Mouse (Mus musculus) heart, adult 9 months (tissue): ENCODE results near the gene Ppp2r1b.

Experiments used
- DNase-seq, 2 experiments: peaks; one replicate each; pipeline ENCODE4 v3.0.0; 2022; ENCODE audit warnings: low spot score in 2 of 2

The Ppp2r1b gene

GRCm38 (mm10) chr9:50867015-50867414 lies 21.9 kb downstream of the Ppp2r1b start:
- DNase-seq, result no peak

DNA sequence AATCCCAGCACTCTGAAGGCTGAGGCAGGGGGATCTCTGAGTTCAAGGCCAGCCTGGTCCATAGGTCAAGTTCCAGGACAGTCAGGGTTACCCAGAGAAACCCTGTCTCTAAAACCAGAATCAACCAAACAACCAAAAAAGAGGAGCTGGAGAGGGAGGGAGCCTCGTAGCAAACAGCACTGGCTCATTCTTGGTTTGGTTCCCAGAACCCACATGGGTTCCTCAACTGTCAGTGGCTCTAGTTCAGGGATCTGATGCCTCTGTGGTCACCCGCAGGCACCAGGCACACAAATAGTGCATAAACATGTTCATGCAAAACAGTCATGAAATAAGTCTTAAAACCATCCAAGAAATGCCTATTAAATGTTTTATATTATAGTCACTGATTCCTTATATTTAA lies 23.1 kb downstream of the Ppp2r1b start:
- DNase-seq, result no peak

DNA sequence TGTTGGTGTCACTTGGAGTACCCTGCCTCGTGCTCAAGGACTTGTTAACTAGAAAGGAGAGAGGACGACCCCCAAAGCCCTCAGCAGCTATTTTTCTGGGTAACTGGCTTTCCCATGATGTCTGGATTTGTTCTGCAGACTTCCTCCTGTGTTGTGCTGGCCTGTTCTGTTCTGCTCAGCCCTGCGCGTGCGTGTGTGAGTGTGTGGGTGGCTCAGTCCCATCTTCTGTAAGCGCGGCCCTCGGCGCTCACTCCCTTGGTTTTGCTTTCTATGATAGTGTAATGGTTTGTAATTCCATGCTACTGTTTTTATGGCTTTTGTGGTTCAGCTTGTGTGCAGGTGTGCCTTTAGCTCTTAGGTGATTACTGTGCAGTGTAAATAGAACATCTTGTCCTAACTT lies 28.1 kb downstream of the Ppp2r1b start:
- no peak for DNase-seq

DNA sequence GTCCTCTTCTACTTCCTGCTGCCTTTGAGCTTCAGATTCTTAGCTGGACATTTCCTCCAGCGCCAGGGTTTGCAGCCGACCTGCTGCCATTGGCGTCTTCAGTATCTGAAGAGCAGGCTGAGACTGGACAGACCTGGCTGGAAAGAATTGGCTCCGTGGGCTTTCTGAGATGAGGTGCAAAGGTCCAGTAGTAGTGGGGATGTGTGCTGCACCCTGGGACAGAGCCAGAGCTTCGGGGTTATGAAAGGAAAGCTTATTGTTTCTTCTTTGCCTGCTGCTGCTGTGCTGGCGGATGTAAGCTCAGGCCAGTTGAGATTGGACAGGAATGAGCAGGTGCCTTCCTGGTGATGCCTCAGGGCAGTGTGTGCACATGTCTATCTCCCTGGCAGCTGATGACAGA lies 28.9 kb downstream of the Ppp2r1b start:
- DNase-seq, result no peak

DNA sequence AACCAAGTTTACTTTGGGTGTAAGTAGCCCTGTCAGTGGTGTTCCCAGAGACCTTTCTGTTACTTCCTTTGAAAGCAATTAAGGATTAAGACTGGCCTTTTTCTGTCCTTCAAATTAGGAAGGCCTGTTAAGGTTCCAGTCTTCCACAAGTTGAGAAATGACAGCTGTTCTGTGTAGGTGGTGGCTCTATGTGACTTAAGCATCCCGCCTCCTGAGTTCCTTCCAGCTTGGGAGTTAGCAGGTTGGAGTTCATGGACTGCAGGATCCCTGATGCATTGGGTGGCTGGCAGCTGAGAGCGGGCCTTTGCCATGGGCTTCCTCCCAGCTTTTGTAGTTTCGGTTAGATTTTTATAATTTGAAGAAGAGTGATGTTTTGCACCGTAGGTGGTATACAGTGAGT lies 30.4 kb downstream of the Ppp2r1b start:
- DNase-seq, result no peak

GRCm38 (mm10) chr9:50876287-50876686 lies 31.2 kb downstream of the Ppp2r1b start:
- DNase-seq, result no peak

- no peak for DNase-seq
These were observed 32.3 kb downstream of the Ppp2r1b start for GRCm38 (mm10) chr9:50877431-50877830.

DNA sequence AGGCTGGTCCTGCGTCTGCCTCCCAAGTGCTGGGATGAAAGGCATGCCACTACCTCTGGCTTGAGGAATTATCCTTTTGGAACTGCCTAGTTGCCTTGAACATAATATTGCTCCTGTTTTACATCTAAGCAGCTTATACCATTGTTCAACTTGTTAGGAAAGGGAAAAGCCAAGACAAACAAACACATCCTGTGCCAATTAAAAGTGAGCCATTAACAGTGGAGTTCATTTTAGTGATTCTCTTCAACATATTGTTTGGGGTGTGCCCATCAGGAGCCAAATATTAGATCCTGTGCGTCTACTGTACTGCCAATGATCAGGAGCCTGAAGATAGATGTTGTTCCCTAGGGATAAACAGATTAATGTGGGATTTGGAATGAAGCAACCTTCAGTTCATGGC lies 37.1 kb downstream of the Ppp2r1b start:
- DNase-seq, result no peak

- peak in 1 of 2 experiments; percentile 36 for DNase-seq
These were observed 39.0 kb downstream of the Ppp2r1b start for GRCm38 (mm10) chr9:50884093-50884492.

- DNase-seq, result peak; percentile 84 to 86
These were observed 39.9 kb downstream of the Ppp2r1b start for GRCm38 (mm10) chr9:50884741-50885599.

GRCm38 (mm10) chr9:50885600-50885987 lies 40.5 kb downstream of the Ppp2r1b start:
- DNase-seq, result no peak

GRCm38 (mm10) chr9:50886870-50887269 lies 41.8 kb downstream of the Ppp2r1b start:
- DNase-seq, result no peak

- DNase-seq, result peak; percentile 44 to 51
These were observed 42.2 kb downstream of the Ppp2r1b start for GRCm38 (mm10) chr9:50887351-50887750.

- no peak for DNase-seq
These were observed 44.1 kb downstream of the Ppp2r1b start for GRCm38 (mm10) chr9:50889211-50889610.

- no peak for DNase-seq
These were observed 44.9 kb downstream of the Ppp2r1b start for GRCm38 (mm10) chr9:50889964-50890363.

DNA sequence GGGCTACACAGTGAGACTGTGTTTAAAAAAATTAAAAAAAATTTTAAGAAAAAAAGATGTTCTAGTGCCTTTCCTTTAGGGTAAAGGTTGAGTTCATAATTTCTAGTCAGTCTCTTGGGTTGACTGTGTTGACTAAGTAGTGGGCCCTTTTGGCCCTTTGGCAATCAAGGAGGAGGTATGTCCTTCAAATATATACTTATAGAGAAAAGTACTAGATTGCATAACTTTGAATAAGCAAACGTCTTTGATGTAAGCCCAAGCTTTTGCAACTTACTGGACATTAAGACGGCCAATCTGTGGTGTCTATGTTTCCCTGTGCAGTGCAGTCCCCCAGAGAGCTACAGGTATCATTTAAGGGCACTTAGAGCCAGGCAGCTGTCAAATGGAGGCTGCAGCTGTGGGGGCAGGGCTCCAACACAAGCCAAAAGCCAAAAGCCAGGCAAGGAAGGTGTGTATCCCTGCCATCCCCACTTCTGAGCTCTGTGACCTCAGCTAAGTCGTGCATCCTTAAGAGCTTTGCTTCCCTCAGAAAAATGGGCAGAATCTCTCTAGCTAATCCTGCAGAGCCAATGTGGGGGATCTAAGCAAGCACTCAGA lies 45.5 kb downstream of the Ppp2r1b start:
- no peak for DNase-seq

DNA sequence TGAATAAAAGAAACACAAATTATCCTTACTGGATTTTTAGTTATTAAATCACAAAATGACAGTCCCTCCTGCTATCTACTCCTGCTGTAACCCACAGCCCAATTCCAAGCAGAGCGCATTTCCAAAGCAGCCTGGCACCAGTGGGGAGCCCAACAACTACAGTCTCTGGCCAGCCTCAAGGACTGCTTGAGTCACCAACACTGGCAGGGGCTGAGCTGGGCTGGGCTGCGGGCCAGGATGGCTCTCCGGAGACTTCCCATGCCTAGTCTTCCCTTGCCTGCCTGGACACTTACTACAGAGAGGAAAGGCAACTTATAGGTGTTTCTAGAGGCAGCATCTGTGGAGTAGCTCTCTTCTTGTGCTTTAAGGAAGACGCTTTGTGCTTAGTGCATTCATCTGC lies 48.6 kb downstream of the Ppp2r1b start:
- peak; percentile 44 to 77 for DNase-seq

- DNase-seq, result peak in 1 of 2 experiments; percentile 43
These were observed 55.2 kb downstream of the Ppp2r1b start for GRCm38 (mm10) chr9:50900026-50900920.

- no peak for DNase-seq
These were observed 59.2 kb downstream of the Ppp2r1b start for GRCm38 (mm10) chr9:50904196-50904847.

DNA sequence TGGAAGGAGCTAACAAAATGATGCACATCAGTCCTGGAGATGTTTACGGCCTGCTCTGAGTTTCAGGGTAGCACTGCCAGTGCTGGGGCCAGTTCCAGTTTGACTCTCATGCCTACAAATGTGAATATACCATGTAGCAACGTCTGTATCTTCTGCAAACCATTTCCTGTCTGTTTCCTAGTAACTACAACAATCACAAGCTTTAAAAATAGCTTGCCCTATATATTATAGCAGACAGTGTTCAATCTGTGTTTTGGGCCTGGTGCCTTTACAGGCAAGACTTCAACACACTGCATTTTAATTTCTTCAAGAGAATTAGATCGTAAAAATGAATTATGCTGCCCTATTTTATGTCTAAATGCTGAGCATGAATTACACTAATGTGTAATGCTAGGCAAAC lies 60.2 kb downstream of the Ppp2r1b start:
- DNase-seq, result no peak

DNA sequence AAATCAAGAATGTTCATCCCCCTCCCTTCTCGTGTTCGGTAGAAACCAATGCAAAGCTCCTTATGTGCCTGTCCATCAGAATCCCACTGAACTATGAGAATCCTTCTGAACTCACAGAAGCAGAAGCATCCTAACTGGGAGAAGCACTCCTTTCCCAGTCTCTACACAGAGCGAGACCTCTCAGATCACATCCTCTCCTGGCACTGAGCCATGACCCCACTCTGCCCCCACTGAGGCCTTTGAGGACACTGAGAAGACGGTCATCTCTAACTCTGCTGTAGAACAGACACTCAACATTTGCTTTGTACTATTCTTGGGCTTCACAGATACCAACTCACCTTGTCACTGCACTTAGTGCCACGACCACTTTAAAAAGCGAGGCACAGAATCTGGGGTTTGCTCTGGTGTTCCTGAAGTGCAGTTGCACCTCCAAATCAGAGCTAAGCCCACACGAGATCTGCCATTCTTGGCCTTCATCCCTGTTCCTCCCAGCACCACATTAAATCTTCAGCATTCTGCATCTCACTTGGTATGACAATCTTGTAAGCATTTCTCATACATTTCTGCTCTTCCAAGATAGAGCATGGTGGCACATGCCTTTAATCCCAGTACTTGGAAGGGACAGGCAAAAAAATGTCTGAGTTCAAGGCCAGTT lies 66.9 kb downstream of the Ppp2r1b start:
- DNase-seq, result no peak
